Mouse (Mus musculus): ENCODE measurements around the gene Jhy.

The Jhy gene

DNA sequence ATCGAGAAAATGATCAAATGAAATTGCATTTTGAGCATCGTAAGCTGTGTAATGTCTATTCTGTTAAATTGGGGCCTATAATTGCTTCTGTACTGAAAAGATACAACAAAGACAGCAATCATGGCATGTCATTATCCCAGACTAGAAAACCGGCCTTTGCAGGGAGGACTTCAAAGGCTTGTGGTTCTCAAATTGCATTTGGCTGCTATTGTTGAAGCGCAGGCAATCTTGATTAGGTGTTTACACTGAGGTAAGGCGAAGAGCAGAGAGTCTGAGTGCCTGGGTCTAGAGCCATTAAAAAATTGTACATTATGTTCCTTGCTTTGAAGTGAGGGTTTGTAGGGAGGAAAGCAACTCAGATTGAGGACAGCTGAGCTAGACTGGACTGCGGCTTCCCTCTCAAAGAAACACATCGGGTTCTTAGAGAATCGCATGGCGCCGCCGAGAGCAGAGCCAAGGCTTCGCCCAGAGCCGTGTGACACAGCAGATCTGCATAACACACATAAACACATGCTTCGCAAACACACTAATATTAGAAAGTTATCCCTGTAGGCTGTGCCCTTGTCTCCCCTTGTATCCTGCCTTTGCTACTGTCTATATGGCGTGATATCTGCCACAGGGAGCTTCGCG is 36.5 kb downstream of the Jhy start:
- DNase-seq (ENCODE audit: low spot score in 2 of 2): no peak

DNA sequence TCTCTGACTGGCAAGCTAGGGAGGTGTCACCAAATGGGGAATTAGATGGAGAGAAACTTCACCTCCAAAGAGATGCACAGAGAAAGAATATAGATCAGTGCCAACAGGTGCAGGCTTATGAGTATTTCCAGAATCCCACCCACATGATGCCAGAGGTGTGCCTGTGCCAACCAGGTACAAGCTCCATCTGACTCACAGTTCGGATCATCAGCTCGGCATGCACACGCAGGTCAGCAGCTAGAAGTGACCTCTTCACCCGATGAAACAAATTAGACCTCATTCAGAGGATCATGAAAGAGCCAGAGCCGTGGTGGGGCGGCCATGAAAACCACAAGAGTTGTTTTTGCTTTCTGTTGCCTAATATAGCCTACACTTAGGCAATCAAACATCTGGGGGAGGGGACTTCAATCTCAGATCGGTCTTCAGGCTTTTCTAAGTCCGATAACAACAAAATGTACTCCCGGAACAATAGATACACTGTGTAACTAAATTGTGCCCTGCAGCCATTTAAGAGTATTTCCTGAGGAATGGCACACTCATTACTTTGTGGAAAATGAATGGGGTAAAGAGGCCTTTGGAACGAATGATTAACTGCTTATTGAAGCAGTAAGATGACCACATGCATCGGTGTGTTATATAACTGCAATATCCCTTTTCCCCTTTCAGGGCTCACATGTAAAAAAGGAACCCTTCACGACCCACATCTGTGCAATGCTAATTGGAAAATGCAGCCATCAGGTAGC is 45.9 kb downstream of the Jhy start:
- no peak for DNase-seq (ENCODE audit: low spot score in 2 of 2)

DNA sequence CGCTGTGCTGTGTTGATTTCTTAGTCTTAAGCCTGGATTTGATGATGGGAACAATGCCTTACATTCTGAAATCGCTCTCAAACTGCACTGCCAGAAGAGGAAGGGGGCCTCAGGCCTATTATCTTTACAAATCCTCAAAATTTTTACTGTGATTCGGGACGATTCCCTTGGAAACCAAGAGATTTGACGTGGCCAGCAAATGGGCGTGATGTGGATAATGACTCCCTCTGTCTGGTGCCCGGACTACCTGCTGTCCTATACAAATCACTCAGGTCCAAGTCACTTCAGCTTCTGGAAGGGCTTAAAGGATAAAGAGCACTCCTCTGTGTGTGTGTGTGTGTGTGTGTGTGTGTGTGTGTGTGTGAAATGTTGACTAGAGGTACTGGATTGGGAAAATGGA is 55.0 kb downstream of the Jhy start:
- no peak for DNase-seq (ENCODE audit: low spot score in 2 of 2)

DNA sequence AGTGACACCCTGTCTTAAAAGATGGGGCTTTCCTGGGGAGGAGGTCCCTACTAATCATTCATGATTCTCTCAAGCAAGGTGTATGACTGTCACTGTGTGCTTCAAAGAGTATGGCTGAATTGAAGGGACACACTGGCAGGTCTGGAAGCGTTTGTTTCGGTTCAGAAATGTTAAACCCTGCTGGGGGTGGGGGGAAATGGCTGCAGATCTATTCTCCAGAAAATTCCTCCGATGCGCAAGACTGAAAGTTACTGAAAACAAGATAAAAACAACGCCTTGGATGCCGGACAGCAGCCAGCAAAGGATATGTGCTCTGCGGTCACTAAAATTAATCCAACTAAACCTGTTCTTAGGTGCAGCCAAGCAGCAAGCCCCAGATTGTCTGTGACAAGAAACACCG is 55.5 kb downstream of the Jhy start:
- DNase-seq (ENCODE audit: low spot score in 2 of 2): no peak

DNA sequence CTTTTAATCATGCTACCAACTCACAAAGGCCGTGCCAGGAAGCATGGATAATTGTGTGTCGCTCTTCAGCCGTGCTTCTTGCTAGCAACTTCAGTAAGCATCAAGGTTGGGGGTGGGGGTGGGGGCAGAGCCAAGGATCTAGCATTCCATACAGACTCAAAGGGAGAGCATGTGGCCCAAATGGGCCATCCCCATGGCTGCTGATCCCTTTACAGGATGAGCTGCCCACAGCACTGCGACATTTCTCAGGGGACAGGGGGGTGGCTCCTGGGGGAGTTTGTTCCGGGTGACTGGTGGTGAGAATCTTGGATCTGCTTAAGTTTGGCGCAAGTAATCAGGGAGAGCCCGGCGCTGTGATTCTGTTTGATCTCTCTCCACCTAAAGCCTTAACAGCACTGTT is 56.5 kb downstream of the Jhy start:
- no peak for DNase-seq (ENCODE audit: low spot score in 2 of 2)

DNA sequence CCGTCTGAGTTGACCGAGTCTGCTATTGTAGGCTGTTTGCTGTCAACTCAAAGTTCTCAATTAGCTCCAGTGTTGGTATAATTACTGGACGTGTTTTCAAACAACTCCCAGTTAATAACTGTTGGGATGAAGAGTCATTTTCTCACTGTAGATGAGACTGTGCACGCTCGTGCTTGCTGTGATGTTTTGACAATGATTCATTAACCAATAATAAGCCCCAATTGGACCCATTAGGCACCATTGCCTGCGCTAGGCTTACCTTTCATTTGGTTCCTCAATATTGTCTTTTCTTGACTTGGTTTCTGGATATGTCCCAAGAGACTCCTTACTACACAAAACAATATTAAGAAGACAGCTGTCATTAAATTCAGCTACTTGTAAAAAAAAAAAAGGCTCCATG is 71.5 kb downstream of the Jhy start:
- no peak for DNase-seq (ENCODE audit: low spot score in 2 of 2)

DNA sequence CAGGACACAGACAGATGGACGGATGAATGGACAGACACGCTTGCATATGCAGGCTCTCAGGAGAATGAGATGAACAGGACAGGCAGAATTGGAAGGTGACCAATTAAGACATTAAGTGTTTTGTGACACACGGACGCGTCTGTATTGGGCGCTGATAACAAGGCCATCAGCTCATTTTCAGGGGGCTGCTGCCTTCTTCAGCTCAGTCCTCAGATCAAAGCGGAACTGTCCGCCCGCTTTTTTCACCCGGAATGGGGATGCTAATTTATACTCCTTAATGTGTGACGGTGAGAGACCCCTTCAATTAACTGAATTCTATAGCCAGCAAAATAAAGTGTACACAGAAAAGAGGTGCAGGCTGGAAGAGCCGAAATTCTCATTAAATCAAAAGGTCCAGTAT is 74.5 kb downstream of the Jhy start:
- DNase-seq (ENCODE audit: low spot score in 2 of 2): no peak

DNA sequence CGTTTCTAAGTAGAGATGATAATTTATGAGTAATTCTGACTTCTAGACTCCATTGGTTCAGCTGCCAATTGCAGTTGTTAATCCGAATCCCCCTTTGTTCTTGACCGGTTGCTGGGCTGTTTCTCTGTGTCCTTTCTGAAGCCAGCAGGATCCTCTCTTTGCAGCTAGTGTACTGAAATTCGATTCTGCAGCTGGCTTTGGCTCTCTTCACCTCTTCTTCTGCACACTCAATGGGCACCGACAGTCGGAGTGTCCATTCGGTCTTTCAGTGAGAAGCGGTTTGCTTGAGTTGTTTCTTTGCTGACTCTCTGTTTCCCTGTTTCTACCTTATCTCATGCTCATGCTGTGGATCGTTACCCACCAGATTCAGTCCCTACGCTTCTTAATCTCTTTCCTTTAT is 78.2 kb downstream of the Jhy start:
- DNase-seq (ENCODE audit: low spot score in 2 of 2): no peak

DNA sequence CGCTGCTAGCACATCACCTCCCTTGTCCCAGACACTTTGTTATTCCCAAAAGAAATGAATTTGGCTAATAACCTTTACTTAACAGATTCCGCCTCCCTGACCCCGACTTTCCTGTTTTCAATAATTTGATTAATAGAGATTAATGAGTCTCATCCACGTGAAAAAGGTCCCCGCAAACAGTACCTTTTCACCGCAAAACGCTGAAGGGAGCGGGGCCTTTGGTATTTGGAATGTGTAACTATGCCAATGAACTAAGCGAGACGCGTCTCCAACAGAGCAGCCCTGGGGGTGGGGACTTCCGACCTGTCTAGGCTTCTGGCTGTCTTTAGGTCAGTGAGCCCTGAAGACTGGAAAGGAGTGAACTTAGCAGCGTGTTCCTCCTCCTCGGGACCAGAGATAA is 84.9 kb downstream of the Jhy start:
- DNase-seq (ENCODE audit: low spot score in 2 of 2): no peak

DNA sequence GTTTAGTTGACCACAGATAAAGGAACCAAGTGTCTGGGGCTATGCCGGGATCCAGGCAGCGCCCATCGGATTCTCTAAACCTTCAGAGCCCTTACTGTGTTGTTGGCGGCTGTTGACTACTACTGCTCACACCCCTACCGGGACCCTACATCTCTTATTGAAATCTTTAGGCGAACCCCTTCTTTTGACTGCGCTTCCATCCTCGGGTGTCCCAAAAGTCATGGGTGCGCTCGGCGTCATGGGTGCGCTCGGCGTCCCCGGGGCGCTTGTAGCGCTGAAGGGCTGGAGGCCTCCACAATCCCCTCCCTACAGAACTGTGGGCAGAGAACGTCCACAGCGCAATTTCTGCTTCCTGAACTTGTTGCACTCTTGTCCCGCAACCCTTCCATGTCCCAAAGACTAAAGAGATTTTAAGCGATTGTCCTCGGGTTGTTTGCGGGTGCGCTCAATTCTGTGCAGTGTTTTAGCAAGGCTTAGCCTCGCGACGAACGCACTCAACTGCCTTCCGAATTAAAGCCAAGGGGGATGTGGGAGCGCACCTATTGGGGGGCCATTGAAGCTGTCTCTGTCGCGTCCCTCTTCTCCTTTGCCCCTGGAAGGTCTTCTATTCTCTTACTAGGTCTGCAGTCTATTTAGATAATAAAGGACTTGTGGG is 85.5 kb downstream of the Jhy start:
- DNase-seq (ENCODE audit: low spot score in 2 of 2): no peak

DNA sequence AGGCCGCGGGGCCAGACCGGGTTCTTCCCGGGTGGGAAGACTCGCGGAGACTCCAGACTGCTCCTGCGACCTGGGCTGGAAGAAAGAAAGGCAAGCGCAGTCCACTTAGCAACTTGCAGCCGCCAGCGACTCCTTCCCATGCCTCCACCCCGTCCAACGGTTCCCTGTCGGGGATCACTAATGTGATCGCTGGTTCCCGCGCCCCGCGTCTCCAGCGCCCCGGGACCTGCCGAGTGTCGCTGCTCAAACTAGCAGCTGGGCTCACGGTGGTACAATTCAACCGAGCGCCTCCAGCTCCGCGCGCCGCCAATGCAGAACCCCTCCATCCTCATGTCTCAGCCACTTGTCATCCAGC is 86.1 kb downstream of the Jhy start:
- DNase-seq (ENCODE audit: low spot score in 2 of 2): no peak

DNA sequence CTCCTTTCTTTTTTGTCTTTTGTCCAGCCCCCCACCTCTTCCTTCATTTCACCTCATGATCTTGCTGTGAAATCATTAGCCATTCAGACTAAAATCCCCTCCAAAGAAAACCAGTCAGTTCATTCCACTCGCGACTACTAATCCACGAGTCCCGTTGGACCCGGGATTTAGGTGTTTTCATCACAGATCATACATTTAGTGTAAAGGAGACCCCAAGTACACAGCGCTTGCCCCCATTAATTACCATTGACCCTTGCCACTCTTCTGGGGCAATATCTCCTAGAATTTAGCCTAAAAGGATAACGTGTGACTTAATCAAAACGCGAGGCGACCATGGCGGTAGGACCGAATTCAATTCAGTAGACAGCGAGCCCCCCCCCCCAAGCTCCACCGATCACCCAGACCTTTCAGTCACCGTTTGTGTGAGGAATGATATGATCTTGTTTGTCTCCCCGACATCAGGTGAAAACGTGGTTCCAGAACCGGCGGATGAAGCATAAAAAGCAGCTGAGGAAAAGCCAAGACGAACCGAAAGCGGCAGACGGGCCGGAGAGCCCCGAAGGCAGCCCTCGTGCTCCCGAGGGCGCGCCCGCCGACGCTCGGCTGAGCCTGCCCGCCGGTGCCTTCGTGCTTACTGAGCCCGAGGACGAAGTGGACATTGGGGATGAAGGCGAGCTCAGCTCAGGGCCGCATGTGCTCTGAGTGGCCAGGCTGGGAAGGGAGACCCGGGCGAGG is 86.6 kb downstream of the Jhy start:
- no peak for DNase-seq (ENCODE audit: low spot score in 2 of 2)

DNA sequence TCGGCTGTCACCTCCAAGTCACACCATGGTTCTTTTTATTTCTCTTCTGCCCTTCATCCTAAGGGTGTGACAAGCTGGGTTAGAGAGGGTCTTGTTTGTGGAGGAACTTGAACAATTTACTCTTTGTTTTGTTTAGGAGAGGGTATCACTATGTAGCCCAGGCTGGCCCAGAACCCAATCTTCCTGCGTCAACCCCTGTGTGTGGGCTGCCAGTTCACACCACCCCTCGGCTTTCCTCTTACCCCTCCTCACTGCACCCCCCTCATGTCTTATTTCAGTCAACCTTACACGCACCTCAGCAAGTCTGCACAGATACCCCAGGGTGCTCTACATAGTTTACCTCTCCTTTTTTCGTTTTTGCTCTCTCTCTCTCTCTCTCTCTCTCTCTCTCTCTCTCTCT is 87.2 kb downstream of the Jhy start:
- DNase-seq (ENCODE audit: low spot score in 2 of 2): no peak

DNA sequence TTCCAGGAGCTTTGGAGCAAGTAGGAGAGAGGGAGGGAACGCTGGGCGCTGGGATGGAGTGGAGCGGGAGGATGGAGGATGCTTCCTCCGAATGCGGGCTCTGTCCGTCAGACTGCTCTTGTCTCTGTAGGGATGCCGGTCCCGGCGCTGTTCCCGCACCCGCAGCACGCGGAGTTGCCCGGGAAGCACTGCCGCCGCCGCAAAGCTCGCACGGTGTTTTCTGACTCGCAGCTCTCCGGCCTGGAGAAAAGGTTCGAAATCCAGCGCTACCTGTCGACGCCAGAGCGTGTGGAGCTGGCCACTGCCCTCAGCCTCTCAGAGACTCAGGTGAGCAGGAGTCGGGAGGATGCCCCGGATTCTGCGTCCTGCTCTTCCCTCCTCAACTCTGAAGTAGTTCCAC is 87.8 kb downstream of the Jhy start:
- DNase-seq (ENCODE audit: low spot score in 2 of 2): no peak

DNA sequence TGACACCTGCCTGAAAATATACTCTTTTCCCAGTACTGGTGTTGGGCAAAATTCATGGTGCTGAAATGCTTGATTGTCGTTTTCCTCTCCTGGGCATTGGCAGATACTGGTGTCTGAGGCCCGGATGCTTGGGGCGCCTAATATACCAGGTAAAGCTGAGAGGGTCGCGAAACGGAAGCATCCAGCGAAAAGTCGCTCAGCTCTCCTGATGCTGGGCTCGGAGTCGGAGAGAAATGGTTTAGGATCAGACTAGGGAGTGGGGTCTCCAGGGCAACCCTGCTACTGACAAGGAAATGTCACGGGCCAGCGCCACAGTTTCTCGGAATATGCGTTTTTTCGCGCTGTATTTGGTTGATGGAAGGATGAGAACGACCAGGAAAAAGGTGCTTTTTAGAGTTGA is 88.5 kb downstream of the Jhy start:
- no peak for DNase-seq (ENCODE audit: low spot score in 2 of 2)

DNA sequence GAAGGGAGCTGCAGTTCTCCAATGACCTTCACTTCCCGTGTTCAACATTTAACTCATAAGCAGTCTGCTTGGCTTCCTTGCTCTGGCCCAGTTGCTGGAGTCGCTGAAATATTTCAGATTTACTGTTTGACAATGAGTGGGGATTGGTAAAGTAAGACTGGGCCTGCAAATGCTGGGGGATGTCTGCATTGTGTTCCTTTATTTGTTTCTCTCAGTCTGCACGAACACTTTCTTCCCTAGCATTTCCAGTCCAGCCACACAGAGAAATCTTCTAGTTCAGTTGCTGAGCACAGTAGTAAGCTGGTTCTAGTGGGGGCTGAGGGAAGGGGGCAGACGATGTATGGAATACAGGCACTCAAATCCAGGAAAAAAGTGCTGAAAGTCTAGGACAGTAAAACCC is 89.0 kb downstream of the Jhy start:
- DNase-seq (ENCODE audit: low spot score in 2 of 2): no peak

DNA sequence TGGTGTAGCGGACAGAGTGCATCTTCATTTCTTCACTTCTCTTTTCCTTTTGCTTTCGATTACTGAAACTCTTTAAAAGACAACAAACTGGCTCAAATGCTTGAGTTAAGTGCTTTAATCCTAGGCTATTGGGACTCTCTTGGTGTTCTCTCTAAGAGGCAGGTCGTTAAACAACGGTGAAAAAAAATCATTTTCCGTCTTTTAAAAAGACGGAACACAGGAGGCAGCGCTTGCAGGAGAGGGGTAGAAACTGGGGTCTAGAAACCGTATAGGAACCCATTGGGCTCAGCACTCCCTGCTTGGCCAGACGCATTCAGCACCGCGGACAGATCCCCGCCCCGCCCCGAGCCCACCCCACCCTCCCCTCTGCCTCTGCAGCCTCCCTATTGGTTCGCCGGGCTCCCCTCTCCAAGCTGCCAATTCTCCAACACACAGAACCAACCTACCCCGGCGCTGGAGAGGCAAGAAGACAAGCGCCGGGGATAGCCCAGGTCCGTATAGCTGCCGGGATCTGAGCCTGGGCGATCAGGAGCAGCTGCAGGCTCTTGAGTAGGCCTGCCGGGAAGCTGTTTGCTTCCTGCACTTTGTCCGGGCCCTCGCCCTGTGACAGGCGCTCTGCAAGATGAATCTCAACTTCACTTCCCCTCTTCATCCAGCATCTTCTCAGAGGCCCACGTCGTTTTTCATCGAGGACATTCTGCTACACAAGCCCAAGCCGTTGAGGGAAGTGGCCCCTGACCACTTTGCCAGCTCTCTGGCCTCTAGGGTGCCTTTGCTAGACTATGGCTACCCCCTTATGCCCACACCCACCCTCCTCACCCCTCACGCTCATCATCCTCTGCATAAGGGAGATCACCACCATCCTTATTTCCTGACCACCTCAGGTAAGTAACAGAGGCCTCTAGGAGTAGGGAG is 90.1 kb downstream of the Jhy start, which contains the start of gene Bsx:
TSS of gene Bsx (plus strand) at position 572 of the 915 bp plus-strand sequence.
- DNase-seq (ENCODE audit: low spot score in 2 of 2): peak; percentile 29 to 64

DNA sequence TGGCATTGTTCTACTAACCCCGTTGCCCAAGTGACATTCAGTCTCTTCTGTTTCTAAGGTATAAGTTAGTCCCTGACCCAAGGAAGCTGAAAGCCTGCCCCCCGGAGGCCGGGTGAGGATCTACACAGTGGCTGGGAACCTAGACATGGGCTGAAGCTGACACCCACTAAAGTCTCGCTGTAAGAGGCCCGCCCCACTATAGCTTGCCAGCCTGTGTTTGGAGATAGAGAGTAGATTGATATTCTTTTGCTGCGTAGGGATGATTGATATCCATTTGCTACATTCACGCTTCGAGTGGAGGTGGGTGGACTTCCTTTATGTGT is 91.8 kb downstream of the Jhy start:
- no peak for DNase-seq (ENCODE audit: low spot score in 2 of 2)

DNA sequence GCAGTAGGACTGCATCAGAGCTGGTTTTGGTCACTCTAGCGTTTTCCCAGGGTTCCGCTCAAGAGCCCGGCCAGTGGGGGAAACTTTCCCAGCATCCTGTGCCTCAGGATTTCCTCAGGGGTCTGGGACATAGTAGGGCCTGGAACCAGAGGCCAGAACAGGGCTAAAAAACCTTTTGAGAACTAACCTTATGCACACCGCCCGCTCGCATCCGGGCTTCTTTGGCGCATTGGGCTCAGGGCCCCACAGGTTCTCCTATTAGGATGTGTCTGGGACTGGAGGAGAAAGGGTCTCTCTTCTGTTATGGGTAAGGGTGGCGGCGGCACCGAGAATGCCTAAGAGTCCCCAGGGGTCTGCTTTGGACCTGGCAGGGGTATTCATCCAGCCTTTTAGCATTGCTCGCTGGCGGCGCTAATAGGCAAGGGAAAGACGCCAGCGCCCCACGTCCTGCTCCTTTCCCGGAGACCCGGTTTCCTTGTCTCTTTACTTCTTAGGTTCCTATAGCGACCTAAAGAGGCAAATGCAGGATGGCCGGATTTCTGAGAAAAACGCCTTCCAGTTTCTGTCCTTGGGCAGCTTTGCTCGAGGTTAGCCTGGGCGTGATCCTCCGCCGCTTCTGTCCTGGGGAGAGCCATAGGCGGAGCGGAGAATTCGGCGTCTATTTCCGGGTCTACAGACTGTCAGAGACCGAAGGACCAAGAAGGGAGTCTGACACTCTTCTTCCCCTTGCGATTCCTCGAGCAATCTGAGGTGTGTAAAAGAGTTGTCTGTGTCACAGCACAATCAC is 92.4 kb downstream of the Jhy start:
- DNase-seq (ENCODE audit: low spot score in 2 of 2): no peak

DNA sequence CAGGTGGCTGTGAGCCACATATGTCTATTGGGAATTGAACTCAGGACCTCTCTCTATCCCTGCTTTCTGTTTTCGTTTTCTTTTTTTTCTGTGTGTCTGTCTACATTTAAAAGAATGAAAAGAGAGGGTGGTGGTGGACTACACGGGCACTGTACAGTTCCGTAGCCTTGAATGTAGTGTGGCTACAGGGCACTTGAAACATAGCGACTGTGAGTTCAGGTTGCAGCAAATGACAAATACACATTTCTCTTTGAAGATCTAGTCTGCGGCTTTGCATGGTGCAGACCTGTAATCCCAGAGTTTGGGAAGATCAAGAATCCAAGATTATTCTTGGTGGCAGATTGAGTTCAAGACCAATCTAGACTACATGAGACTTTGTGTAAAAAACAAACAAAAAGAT is 93.6 kb downstream of the Jhy start:
- DNase-seq (ENCODE audit: low spot score in 2 of 2): no peak

DNA sequence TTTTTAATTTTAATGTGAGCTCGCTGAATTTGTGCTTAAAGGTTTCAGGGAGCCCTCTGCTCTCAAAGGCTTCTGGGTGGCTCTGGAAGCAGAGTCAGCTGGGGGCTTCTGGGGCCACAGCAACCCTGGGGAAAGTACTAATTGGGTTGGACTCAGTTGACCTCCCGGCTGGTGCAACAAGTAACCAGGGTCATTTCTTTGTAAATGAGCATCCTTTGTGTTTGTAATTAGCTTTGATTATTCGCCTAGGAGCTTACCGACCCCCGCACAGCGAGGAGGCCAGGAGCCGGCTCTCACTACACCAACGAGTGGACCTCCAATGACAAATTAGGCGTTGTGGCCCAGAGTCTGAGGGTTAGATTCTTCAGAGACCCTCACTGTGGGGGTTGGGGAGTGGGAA is 104.7 kb downstream of the Jhy start:
- no peak for DNase-seq (ENCODE audit: low spot score in 2 of 2)

Data from urinary bladder, postnatal 4 days (tissue).